Mouse (Mus musculus) bone marrow macrophage, adult 2 months (primary cell): Measurements from ENCODE around the gene Taldo1.

Experiments used
- CTCF ChIP-seq: IDR thresholded peaks from 2 replicates; pipeline ENCODE4 v1.5.1; 2012; ENCODE audit warnings: low read depth, mild to moderate bottlenecking, low read length, moderate library complexity
- POLR2A ChIP-seq: IDR thresholded peaks from 2 replicates; pipeline ENCODE4 v1.6.1; 2012; ENCODE audit warnings: mild to moderate bottlenecking, low read depth, low read length, borderline replicate concordance

- TF ChIP-seq CTCF = peak; percentile 16; the same call in 1 of the 2 replicates
- TF ChIP-seq POLR2A = no peak
Measured at GRCm38 (mm10) chr7:141355626-141356326, 36.2 kb upstream of the Taldo1 start.
